Mouse (Mus musculus) midbrain, embryonic 13.5 days (tissue): ENCODE measurements around the gene Tfeb. TPM values are rescaled to one million over a fixed set of nuclear protein-coding genes. Genes with fewer than 3 reads are reported as not detected.

ENCODE experiments used
- ATAC-seq: fragments of 200-750 bp; cut with Nextera tagmentation; 2 replicates; pipeline ENCODE4 v1.8.0; 2017; ENCODE audit warnings: mild to moderate bottlenecking, moderate TSS enrichment, moderate library complexity
- H3K27ac ChIP-seq: fragments of 300-500 bp; sonication (generic); 2 replicates; pipeline ENCODE4 v1.5.1; 2015; ENCODE audit warnings: inconsistent platforms, mild to moderate bottlenecking, moderate library complexity
- H3K27me3 ChIP-seq: fragments of 300-500 bp; sonication (generic); 2 replicates; pipeline ENCODE4 v1.6.1; 2015; ENCODE audit warnings: mild to moderate bottlenecking, inconsistent platforms
- H3K36me3 ChIP-seq: fragments of 300-500 bp; sonication (generic); 2 replicates; pipeline ENCODE4 v1.6.1; 2015; ENCODE audit warnings: mild to moderate bottlenecking, inconsistent platforms
- H3K4me1 ChIP-seq: fragments of 300-500 bp; sonication (generic); replicated peaks from 2 replicates; pipeline ENCODE4 v1.6.1; 2015; ENCODE audit warnings: inconsistent platforms
- H3K4me2 ChIP-seq: fragments of 300-500 bp; sonication (generic); replicated peaks from 2 replicates; pipeline ENCODE4 v1.6.1; 2015; ENCODE audit warnings: moderate library complexity, mild to moderate bottlenecking, inconsistent platforms
- H3K4me3 ChIP-seq: fragments of 300-500 bp; sonication (generic); replicated peaks from 2 replicates; pipeline ENCODE4 v1.5.1; 2015; ENCODE audit warnings: mild to moderate bottlenecking, inconsistent platforms
- H3K9ac ChIP-seq: fragments of 300-500 bp; sonication (generic); replicated peaks from 2 replicates; pipeline ENCODE4 v1.6.1; 2015; ENCODE audit warnings: mild to moderate bottlenecking, inconsistent platforms
- H3K9me3 ChIP-seq: fragments of 300-500 bp; sonication (generic); 2 replicates; pipeline ENCODE4 v1.6.1; 2016; ENCODE audit warnings: mild to moderate bottlenecking, inconsistent platforms
- WGBS: fragments of 180-500 bp; shearing (Covaris S2); methylation state at CpG from one replicate; pipeline ENCODE4 v1.1.7; 2015; 5-methylcytosine and 5-hydroxymethylcytosine counted together
- polyA plus RNA-seq: library from polyadenylated mRNA; unstranded; fragments of >200 nt; fragmentation: Nextera tagmentation; extraction: Ambion mirVana; gene quantifications from 2 replicates; pipeline ENCODE4 v1.2.1, GENCODE M21; 2015

The Tfeb gene
- polyA plus RNA-seq, 1 experiment from 2014 or later = 2.0 TPM

DNA sequence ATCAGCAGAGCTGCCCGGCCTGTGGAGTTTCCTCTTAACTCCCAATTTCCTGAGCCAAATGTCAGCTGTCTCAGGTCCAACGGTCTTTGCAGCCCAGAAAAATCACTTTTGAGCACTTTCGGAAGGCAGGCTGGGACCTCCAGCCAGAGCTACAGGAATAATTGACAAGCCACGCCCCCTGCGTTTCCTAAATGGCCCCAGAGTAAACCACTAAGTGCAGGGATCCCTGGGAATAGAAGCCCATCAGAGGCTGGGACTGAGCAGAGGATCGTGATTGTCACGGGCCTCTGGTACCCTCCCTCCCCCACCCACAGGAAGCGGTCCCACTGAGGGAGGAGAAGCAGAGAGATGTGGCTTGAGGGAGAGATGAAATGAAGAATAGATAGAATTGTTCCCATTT lies 66.0 kb downstream of the Tfeb start:
- Histone ChIP-seq H3K4me1 (no peaks in the 10 kb centered on the region; the same call in 1 of the 2 replicates), H3K27me3 (no peaks in the 10 kb centered on the region), H3K36me3 (no peaks in the 10 kb centered on the region), H3K9me3 (no peaks in the 10 kb centered on the region), H3K4me2 (no peak overlapping the region), H3K27ac (no peak overlapping the region), H3K9ac (no peak overlapping the region), H3K4me3 (no peak overlapping the region)
- no peak for ATAC-seq
- 23% methylated on average over 8 of the region's 8 CpGs for WGBS

DNA sequence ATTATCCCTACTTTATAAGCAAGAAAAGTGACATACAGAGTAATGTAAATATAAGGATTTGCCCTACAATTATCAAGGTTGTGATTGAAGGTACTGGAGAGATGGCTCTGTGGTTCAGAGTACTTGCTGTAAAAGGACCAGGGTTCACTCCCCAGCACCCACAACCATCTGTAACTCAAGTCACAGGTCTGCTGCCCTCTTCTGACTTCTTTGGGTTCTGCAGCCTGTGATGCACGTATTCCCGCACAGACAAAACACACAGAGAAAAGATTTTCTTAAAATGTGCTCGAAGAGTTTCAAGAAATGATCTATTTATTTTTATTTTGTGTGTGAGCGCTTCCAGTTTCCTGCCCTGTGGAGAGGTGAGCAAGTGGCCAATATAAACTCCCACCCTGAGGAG lies 66.8 kb downstream of the Tfeb start:
- no peak overlapping the region for H3K4me2 ChIP-seq
- H3K4me3 ChIP-seq = no peak overlapping the region
- H3K27me3 ChIP-seq = no peaks in the 10 kb centered on the region
- no peaks in the 10 kb centered on the region; the same call in 1 of the 2 replicates for H3K4me1 ChIP-seq
- no peak for ATAC-seq
- H3K9ac ChIP-seq = no peak overlapping the region
- WGBS = 92% methylated on average over 4 of the region's 4 CpGs
- H3K36me3 ChIP-seq = no peaks in the 10 kb centered on the region
- no peak overlapping the region for H3K27ac ChIP-seq
- H3K9me3 ChIP-seq = no peaks in the 10 kb centered on the region

DNA sequence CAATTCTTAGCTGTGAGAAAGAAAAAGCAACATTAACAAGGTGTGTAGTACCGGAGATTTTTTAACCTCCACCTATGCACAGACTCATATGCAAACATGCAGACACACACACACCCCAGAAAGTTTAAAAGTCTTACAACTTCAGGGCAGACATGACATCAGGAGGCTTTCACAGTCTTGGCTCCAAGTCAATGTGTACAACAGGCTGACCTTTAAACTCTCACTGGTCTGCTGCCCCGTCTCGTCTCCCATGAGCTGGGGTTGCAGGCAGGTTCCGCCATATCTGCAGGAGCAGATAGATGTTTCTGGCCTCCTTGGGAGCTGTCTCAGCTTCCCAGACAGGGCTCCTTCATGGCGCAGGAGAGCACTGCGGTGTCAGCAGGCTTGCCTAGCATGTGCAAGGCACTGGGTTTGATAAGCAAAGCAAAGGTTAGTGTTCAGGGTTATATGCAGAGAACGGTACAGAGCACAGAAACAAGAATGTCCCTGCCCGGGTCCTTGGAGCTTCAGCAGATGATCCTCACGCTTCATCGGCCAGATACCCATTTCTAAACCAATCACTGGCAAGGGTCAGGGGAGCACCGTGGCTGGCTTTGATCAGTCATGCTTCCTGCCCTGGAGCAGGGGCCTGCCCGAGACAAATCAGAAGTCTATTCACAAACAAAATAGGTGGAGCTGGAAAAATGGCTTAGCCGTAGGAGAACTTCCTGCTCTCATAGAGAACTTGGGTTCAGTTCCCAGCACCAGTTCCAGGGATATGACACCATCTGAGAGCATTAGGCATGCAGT lies 68.4 kb downstream of the Tfeb start:
- no peak for ATAC-seq
- Histone ChIP-seq H3K4me2 (no peak overlapping the region), H3K9me3 (no peaks in the 10 kb centered on the region), H3K4me1 (no peaks in the 10 kb centered on the region; the same call in 1 of the 2 replicates), H3K4me3 (no peak overlapping the region), H3K9ac (no peak overlapping the region), H3K27ac (no peak overlapping the region), H3K36me3 (no peaks in the 10 kb centered on the region), H3K27me3 (0 out of 2 replicates have a peak, but pooled peaks cover 5% of the 10 kb centered on the region)
- 25% methylated on average over 13 of the region's 13 CpGs for WGBS

DNA sequence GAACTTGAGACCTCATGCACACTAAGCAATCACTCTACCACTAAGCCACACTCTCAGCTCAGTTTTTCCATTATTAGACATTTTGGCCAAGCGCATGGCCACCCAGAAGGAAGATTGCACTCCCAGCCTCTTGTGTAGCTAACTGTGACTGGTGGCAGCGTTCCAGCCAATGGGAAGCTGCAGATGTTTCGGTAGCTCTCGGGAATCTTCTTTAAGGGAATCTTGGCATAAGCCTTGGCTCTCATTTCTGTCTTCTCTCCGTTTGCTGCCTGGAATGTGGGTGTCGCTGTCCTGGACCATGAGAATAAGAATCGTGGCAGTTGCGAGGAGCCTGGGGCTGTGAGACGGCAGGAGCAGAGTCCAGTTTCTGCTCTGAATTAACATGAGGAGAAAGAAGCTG lies 69.4 kb downstream of the Tfeb start:
- H3K9me3 ChIP-seq = no peaks in the 10 kb centered on the region
- H3K4me3 ChIP-seq = no peak overlapping the region
- ATAC-seq = no peak
- H3K36me3 ChIP-seq = no peaks in the 10 kb centered on the region
- 51% methylated on average over 9 of the region's 9 CpGs for WGBS
- H3K27ac ChIP-seq = no peak overlapping the region
- H3K4me2 ChIP-seq = no peak overlapping the region
- H3K9ac ChIP-seq = no peak overlapping the region
- peaks cover under 1% of the 10 kb centered on the region; the same call in 1 of the 2 replicates for H3K4me1 ChIP-seq
- H3K27me3 ChIP-seq = 0 out of 2 replicates have a peak, but pooled peaks cover 5% of the 10 kb centered on the region

DNA sequence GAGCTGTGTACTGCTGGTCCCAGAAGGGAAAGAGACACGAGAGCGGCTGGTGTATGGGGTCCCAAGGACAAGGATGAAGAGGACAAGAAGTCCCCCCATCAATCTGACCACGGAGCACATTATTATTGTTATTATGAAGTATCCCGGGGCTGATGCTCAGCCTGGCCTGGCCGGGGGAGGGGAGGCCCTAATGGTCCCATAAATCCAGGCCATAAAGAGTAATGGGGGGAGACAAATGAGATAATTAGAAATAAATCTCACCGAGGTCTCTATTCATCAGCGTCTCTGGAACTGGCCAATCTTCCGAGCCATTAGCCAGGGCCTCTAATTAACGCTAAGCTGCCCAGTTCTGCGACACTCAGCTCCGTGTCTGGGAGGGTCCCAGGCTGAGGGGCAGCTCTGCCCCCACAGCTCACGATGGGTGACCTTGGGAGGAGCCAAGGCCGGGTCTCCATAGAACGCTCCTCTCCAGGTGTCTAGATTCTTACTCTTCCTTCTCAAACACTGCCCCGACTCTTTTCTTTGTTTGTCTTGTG lies 74.5 kb downstream of the Tfeb start:
- Histone ChIP-seq H3K4me1 (peaks cover 11% of the 10 kb centered on the region), H3K27ac (no peak overlapping the region), H3K27me3 (0 out of 2 replicates have a peak, but pooled peaks cover 12% of the 10 kb centered on the region), H3K36me3 (no peaks in the 10 kb centered on the region), H3K4me3 (no peak overlapping the region), H3K9ac (no peak overlapping the region), H3K9me3 (no peaks in the 10 kb centered on the region), H3K4me2 (no peak overlapping the region)
- no peak for ATAC-seq
- WGBS = 68% methylated on average over 15 of the region's 15 CpGs

DNA sequence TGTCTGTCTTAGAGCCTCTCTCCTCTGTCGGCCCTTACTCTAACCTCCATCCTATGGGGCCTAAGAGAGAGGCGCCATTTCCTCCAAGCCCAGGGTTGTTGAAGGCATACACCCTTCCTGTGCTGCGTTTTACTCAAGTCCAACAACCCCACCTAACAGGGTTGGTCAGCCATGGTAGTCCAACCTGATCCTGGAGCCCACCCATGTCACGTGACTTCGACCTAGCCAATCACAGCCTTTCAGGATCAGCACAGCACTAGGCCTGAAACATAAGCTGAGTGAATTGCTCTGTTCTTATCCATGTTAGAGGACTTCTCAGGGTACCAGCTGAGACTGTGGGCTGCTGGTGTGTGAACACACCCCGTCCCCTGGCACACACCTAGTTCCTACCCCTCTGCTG lies 75.4 kb downstream of the Tfeb start:
- ATAC-seq = no peak
- H3K36me3 ChIP-seq = no peaks in the 10 kb centered on the region
- WGBS = 89% methylated on average over 6 of the region's 6 CpGs

DNA sequence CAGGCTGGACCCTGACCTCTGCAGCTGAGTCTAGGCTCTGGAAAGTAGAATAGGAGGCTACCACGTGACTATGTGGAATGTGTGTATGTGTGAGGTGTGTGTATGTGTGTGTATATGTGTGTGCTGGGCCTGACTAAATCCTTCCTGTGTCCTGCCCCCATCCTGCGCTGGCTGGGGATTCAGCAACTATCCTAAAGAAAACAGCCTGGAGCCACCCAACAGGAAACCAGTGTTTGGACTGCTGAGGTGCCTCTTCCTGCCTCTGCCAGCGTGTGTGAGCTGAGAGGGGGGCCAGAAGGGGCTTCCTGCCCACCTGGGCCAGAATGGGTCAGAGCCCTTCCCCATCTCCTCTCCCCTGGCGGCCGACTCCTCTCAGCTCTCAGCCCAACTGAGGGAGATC lies 76.8 kb downstream of the Tfeb start:
- Histone ChIP-seq H3K9me3 (no peaks in the 10 kb centered on the region), H3K36me3 (no peaks in the 10 kb centered on the region), H3K4me2 (no peak overlapping the region), H3K4me3 (no peak overlapping the region), H3K9ac (no peak overlapping the region), H3K27ac (no peak overlapping the region), H3K27me3 (0 out of 2 replicates have a peak, but pooled peaks cover 12% of the 10 kb centered on the region), H3K4me1 (peaks cover 11% of the 10 kb centered on the region)
- ATAC-seq = 0 out of 2 replicates have a peak, but pooled peaks have one; percentile 34
- 74% methylated on average over 5 of the region's 5 CpGs for WGBS

More for the DNA sequence above, 75.4 kb downstream of the Tfeb start:
- Histone ChIP-seq H3K4me2 (no peak overlapping the region), H3K9ac (no peak overlapping the region), H3K4me1 (peaks cover 11% of the 10 kb centered on the region), H3K27ac (no peak overlapping the region), H3K4me3 (no peak overlapping the region), H3K27me3 (0 out of 2 replicates have a peak, but pooled peaks cover 12% of the 10 kb centered on the region), H3K9me3 (no peaks in the 10 kb centered on the region)

DNA sequence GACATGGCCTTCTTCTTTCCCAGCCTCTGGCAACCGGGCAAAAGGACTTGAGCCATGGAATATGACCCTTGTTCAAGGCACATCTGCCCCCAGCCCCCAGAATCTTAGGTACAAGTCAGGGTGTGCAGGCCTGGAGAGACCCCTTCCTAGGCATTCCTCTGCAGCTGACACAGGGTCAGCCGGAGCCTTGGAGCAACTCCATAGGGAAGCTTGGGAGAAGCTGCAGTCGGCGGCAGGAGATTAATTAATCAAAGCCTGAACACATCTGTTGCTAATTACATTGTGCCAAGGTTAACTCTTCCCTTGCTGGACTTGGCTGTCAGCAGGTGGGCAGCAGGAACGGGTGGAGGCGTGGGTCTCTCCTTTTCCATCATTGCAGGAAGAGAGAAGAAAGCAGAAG lies 77.7 kb downstream of the Tfeb start:
- 0 out of 2 replicates have a peak, but pooled peaks cover 11% of the 10 kb centered on the region for H3K27me3 ChIP-seq
- peaks cover 11% of the 10 kb centered on the region for H3K4me1 ChIP-seq
- 28% methylated on average over 6 of the region's 6 CpGs for WGBS
- H3K9ac ChIP-seq = no peak overlapping the region
- H3K9me3 ChIP-seq = no peaks in the 10 kb centered on the region
- no peak overlapping the region; the same call in 1 of the 2 replicates for H3K27ac ChIP-seq
- H3K36me3 ChIP-seq = no peaks in the 10 kb centered on the region
- no peak overlapping the region for H3K4me3 ChIP-seq
- H3K4me2 ChIP-seq = no peak overlapping the region
- ATAC-seq = no peak

DNA sequence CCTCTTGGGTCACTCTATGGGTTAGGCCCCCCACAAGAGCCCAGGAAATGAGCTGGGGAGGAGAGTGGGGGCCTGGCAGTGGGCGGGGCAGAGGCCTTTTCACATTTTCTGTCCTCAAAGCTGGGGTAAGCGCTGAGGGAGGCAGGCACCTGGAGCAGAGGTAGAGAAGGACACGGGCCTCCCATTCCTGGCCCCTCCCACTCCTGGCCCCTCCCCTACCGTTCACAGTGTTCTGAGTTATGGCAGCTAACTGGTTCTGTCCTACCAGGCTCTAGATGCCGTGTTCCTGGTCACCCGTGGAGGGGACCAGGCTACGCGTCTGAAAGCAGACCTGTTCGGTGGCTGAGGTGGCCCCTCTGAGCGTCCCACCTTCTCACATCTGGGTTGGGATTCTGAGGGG lies 78.6 kb downstream of the Tfeb start:
- no peaks in the 10 kb centered on the region for H3K9me3 ChIP-seq
- H3K4me2 ChIP-seq = no peak overlapping the region
- H3K27me3 ChIP-seq = 0 out of 2 replicates have a peak, but pooled peaks cover 7% of the 10 kb centered on the region
- no peak overlapping the region for H3K27ac ChIP-seq
- no peak for ATAC-seq
- no peak overlapping the region for H3K9ac ChIP-seq
- H3K4me1 ChIP-seq = peaks cover 11% of the 10 kb centered on the region
- 60% methylated on average over 10 of the region's 10 CpGs for WGBS
- H3K4me3 ChIP-seq = no peak overlapping the region
- no peaks in the 10 kb centered on the region for H3K36me3 ChIP-seq

DNA sequence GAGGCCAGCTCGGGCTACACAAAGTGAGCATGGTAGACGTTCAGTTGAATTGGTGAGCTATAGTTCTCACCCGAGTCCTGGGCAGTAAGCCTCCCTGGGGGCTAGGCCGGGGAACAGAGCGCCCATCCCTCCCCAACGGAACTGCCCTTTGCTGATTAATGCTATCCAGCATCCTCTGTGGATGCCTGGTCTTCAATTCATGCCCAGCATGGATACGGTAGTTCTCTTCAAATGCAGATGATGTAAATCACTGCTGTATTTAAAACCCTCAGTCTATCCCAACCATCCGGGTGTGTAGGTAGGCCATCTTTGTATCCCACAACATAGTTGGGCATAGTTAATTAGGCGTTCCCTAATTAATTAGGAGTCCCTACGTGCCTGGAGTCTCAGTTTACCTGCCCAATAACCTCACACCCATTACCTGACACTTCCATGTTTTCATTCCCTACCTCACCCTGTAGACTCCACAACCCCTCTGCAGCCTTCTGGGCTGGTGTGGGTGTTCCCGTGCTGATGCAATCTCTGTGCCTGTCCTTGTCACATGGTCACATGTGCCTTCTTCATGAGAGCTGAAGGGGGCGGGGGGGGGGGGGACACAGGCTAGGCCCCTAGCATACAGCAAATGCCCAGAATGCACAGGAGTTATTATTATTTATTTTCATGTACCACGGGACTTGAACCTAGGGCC lies 81.4 kb downstream of the Tfeb start:
- Histone ChIP-seq H3K36me3 (no peaks in the 10 kb centered on the region), H3K4me1 (peaks cover 11% of the 10 kb centered on the region), H3K27ac (no peak overlapping the region), H3K27me3 (0 out of 2 replicates have a peak, but pooled peaks cover 2% of the 10 kb centered on the region), H3K9ac (no peak overlapping the region), H3K9me3 (no peaks in the 10 kb centered on the region), H3K4me3 (no peak overlapping the region), H3K4me2 (no peak overlapping the region)
- 83% methylated on average over 13 of the region's 13 CpGs for WGBS
- no peak for ATAC-seq

DNA sequence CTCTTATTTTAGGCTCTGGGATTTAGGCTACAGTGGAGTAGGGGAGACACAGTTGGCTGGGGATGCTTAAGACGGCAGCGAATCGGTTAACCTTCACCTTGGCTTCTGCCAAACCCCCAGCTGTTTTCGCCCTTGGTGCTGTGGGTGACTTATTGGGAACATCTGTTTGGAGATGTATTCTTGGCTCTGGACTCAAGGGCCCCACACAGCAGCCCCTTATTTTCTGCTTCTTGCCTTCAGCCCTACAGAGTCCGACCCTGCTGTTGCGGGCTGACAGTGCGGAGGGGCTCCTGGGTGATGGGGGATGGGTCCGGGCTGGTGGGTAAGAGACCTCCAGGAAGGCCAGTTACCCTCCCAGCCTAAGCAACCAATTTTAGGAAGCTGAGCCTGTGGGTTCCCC lies 84.5 kb downstream of the Tfeb start:
- WGBS = 78% methylated on average over 8 of the region's 8 CpGs
- Histone ChIP-seq H3K9me3 (no peaks in the 10 kb centered on the region), H3K36me3 (no peaks in the 10 kb centered on the region), H3K4me2 (no peak overlapping the region), H3K27me3 (no peaks in the 10 kb centered on the region), H3K9ac (no peak overlapping the region), H3K27ac (no peak overlapping the region), H3K4me3 (no peak overlapping the region), H3K4me1 (peaks cover 3% of the 10 kb centered on the region; the same call in 1 of the 2 replicates)
- no peak for ATAC-seq

DNA sequence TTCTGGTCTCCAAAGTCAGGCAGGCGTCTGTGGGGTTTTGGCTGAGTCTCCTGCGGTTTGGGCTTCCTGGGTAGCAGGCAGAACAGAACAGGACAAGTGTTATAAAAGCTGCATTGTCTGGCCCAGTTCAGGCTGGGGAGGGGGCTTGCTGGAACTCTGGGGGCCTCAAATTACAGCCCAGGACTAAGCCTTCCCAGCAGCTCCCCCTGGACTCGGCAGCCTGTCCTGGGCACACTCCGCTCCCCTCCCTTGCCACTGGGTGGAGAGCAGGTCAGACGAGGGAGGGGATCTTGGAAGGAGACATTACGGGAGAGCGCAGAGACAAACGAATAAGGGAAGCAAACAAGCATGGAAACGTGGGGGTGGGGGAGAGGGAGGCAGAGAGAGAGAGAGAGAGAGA lies 94.3 kb downstream of the Tfeb start:
- H3K4me2 ChIP-seq = peak overlapping the region; percentile 95; the same call in 1 of the 2 replicates
- WGBS = 4% methylated on average over 9 of the region's 9 CpGs
- peaks cover 38% of the 10 kb centered on the region for H3K4me1 ChIP-seq
- H3K27ac ChIP-seq = no peak overlapping the region
- no peaks in the 10 kb centered on the region for H3K9me3 ChIP-seq
- 0 out of 2 replicates have a peak, but pooled peaks have one; percentile 35 for ATAC-seq
- peak overlapping the region; percentile 32; the same call in 1 of the 2 replicates for H3K9ac ChIP-seq
- peaks cover 47% of the 10 kb centered on the region for H3K27me3 ChIP-seq
- no peaks in the 10 kb centered on the region for H3K36me3 ChIP-seq
- H3K4me3 ChIP-seq = no peak overlapping the region
